Mouse (Mus musculus) liver, adult 2 months (tissue): ENCODE measurements at regions not wholly inside any gene's neighbourhood (a gene's known extent, or its start where the extent isn't known, plus 50 kb on each side); places are given as distances from the start of the nearest gene placed in this dataset.
"Not testable (repeated sequence)": the region's sequence is repeated elsewhere in the genome, so short reads cannot be mapped to it uniquely, and the experiment has no call there.

ENCODE experiments used
- DNase-seq: peaks from one replicate; pipeline ENCODE4 v3.0.0-alpha.2; 2011; ENCODE audit warnings: low read depth, low spot score; ENCODE audit errors: extremely low read depth
- H3K27ac ChIP-seq: fragments of 200-500 bp; replicated peaks from 2 replicates; pipeline ENCODE4 v1.5.1; 2012; ENCODE audit warnings: low read depth, mild to moderate bottlenecking, control low read depth, inconsistent platforms, low read length; ENCODE audit not compliant: insufficient read depth
- H3K27me3 ChIP-seq: fragments of 200-500 bp; 2 replicates; pipeline ENCODE4 v1.6.1; 2012; ENCODE audit warnings: mild to moderate bottlenecking, moderate library complexity, low read length, inconsistent platforms; ENCODE audit not compliant: control insufficient read depth, insufficient read depth
- H3K36me3 ChIP-seq: fragments of 200-500 bp; 2 replicates; pipeline ENCODE4 v1.6.1; 2012; ENCODE audit warnings: low read length, inconsistent platforms; ENCODE audit not compliant: control insufficient read depth, insufficient read depth
- H3K4me1 ChIP-seq: fragments of 200-500 bp; 2 replicates; pipeline ENCODE4 v1.6.1; 2011; ENCODE audit warnings: low read length; ENCODE audit not compliant: control insufficient read depth, insufficient read depth
- H3K4me3 ChIP-seq: fragments of 200-500 bp; 2 replicates; pipeline ENCODE4 v1.5.1; 2011; ENCODE audit warnings: low read depth, mild to moderate bottlenecking, control low read depth, low read length, moderate library complexity; ENCODE audit not compliant: insufficient read depth
- H3K79me2 ChIP-seq: fragments of 200-500 bp; 2 replicates; pipeline ENCODE4 v1.6.1; 2012; ENCODE audit warnings: inconsistent platforms, mild to moderate bottlenecking, low read length, moderate library complexity; ENCODE audit not compliant: control insufficient read depth, insufficient read depth
- H3K9ac ChIP-seq: fragments of 200-500 bp; 2 replicates; pipeline ENCODE4 v1.6.1; 2012; ENCODE audit warnings: low read depth, mild to moderate bottlenecking, control low read depth, inconsistent platforms, low read length
- CTCF ChIP-seq: fragments of 200-500 bp; IDR thresholded peaks from 2 replicates; pipeline ENCODE4 v1.5.1; 2011; ENCODE audit warnings: low read depth, low read length, control low read depth
- POLR2A ChIP-seq: fragments of 200-500 bp; IDR thresholded peaks from 2 replicates; pipeline ENCODE4 v1.6.1; 2011; ENCODE audit warnings: low read length, control low read depth; ENCODE audit not compliant: insufficient read depth; ENCODE audit errors: extremely low read depth
- WGBS: fragments of 180-500 bp; shearing (Covaris S2); methylation state at CpG from one replicate; pipeline ENCODE4 v1.1.7; 2018; 5-methylcytosine and 5-hydroxymethylcytosine counted together

DNA sequence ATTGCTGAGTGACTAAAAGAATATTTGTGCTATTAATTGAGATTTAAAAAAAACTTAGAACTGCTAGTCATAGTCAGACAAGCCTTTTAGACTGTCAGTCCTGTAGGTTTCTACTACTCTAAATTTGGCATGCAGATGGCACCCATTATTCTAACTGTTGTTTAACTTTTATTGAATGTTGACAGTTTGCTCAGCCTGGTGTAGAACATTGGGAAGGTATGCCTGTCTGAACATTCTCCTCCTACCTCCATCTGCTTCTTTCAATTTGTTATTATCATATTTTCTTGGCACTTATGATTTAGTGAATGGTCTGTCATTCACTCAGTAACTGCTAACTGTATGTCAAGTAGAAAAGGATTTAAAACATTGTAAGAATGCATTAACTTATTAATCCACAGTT, 130.9 kb downstream of the Gmnc start:
- Histone ChIP-seq H3K27ac (no peak overlapping the region), H3K79me2 (no peaks in the 10 kb centered on the region), H3K4me1 (no peaks in the 10 kb centered on the region), H3K9ac (no peak overlapping the region), H3K4me3 (no peak overlapping the region), H3K27me3 (no peaks in the 10 kb centered on the region), H3K36me3 (no peaks in the 10 kb centered on the region)
- TF ChIP-seq POLR2A (no peak), CTCF (no peak)
- DNase-seq: no peak

DNA sequence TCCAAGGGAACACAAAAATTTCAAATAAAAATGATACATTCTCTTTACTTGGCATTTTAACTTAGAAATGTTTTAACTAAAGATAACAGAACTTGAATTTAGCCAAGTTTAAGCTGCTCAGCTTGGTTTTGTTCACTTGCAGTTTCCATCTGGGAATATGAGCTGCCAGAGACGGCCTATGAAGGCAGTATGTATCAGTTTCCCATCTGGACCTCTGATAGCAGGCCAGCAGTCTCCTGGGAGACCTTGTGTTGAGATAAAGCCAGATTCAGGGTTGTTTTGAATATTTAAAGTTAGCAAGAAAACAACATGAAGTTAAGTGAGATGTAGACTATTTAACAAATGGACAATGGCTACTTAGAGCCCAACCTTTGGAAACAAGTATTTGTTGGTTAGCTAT, 142.3 kb downstream of the Gmnc start:
- Histone ChIP-seq H3K4me1 (no peaks in the 10 kb centered on the region), H3K36me3 (no peaks in the 10 kb centered on the region), H3K79me2 (no peaks in the 10 kb centered on the region), H3K27ac (no peak overlapping the region), H3K9ac (no peak overlapping the region), H3K27me3 (no peaks in the 10 kb centered on the region), H3K4me3 (no peak overlapping the region)
- WGBS: 60% methylated on average over 1 of the region's 1 CpGs
- no peak for DNase-seq
- TF ChIP-seq POLR2A: no peak
- no peak for TF ChIP-seq CTCF

DNA sequence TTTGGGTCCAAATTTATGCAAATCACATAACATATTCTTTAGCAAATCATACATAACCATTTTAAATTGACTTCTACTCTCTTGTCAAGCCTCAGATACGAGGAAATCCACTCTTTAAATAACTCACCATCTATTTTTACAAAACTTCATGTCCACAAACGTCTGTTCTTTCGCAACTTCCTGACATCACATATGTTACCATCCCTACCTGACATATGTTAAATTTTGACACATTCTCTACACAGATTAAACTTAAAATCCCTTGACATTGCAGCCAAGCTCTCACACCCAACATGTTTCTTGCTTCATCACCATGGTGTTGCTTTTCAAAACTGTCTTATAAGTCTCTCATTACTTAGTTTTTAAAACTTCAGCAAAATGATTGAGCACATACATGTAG, 164.4 kb downstream of the Gmnc start:
- Histone ChIP-seq H3K4me3 (no peak overlapping the region), H3K79me2 (no peaks in the 10 kb centered on the region), H3K27me3 (no peaks in the 10 kb centered on the region), H3K27ac (no peak overlapping the region), H3K4me1 (no peaks in the 10 kb centered on the region), H3K9ac (no peak overlapping the region), H3K36me3 (no peaks in the 10 kb centered on the region)
- 65% methylated on average over 3 of the region's 3 CpGs for WGBS
- no peak for DNase-seq
- TF ChIP-seq POLR2A: no peak
- TF ChIP-seq CTCF: no peak

DNA sequence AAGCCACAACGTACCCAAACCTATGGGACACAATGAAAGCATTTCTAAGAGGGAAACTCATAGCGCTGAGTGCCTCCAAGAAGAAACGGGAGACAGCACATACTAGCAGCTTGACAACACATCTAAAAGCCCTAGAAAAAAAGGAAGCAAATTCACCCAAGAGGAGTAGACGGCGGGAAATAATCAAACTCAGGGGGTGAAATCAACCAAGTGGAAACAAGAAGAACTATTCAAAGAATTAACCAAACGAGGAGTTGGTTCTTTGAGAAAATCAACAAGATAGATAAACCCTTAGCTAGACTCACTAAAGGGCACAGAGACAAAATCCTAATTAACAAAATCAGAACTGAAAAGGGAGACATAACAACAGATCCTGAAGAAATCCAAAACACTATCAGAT, 180.3 kb downstream of the Gmnc start:
- H3K4me3 ChIP-seq, H3K36me3 ChIP-seq, H3K4me1 ChIP-seq, H3K27ac ChIP-seq, H3K9ac ChIP-seq, DNase-seq, H3K79me2 ChIP-seq, H3K27me3 ChIP-seq: not testable (repeated sequence)
- 75% methylated on average over 5 of the region's 6 CpGs for WGBS

DNA sequence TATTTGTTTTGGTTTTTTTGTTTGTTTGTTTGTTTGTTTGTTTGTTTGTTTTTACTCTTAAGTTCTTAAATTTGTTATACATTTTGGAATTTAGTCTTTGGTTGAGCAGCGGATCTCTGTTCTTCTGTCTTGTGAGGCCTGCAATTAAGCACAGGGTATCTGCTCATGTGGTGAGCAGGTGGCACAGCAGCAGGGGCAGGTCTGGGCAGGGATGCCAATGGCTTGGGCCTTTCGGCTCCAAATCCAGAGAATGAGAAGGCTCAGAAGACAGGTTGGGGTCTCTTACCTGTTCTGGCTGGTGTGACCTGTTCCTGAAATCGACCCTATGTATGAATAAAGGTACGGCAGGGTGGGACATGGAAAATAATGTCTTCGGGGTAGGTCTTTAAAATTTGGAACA, 186.0 kb downstream of the Gmnc start:
- Histone ChIP-seq H3K9ac (no peak overlapping the region), H3K4me3 (no peak overlapping the region), H3K36me3 (no peaks in the 10 kb centered on the region), H3K27me3 (no peaks in the 10 kb centered on the region), H3K4me1 (no peaks in the 10 kb centered on the region), H3K27ac (no peak overlapping the region), H3K79me2 (no peaks in the 10 kb centered on the region)
- WGBS: 90% methylated on average over 5 of the region's 5 CpGs
- no peak for DNase-seq
- no peak for TF ChIP-seq CTCF
- TF ChIP-seq POLR2A: no peak

DNA sequence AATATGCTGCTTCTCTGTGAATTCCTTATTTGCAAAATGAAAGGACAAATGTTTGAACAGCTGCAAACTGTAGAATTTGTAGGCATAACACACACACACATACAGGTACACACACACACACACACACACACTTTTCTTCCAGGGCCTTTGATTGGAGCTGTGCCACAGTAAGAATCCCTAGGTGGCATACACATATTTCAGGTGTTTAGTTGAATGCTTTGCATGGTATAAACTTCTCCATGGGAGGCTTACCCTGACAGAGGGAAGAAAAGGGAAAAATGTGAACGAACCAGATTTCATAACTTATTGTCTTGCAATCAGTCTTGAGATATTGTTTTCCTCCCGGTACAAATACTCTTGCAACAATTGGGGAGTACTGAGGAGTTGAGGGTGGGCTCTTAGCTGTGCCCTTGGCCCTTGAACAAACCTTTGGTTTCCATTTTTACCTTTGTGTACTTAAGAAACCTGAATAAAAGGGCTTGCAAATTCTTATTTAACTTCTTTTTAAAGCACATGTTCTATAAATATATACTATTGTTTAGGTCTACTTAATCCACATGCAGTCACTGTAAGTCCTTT, 204.3 kb downstream of the Gmnc start:
- Histone ChIP-seq H3K36me3 (no peaks in the 10 kb centered on the region), H3K27ac (no peak overlapping the region), H3K79me2 (no peaks in the 10 kb centered on the region), H3K4me1 (no peaks in the 10 kb centered on the region), H3K9ac (no peak overlapping the region), H3K4me3 (no peak overlapping the region), H3K27me3 (no peaks in the 10 kb centered on the region)
- 57% methylated on average over 2 of the region's 2 CpGs for WGBS
- DNase-seq: no peak
- TF ChIP-seq CTCF (no peak), POLR2A (no peak)
